Comparison of ENCODE assay signal across 10 mouse cellular contexts in the genomic region with DNA sequence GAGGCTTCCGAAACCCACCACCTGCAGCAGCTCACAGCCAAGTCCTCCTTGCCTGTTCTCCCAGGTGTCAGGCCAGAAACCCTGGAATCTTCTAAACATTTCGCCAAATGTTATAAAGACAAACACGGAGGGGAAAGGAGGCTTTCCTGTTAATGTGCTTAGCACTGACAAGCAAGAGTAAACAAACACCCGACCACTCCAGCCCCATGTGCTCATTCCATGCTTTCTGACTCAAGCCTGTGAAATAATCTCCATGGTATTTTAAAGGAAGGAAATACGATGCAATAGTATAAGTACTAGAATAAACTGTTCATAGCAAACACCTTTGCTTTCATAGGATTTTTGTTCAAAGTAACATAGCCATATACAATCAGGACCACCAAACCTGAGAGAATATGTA. TPM values are rescaled to one million over a fixed set of nuclear protein-coding genes. Genes with fewer than 3 reads are reported as not detected.
DNase-seq lines count a peak whose midpoint lies in the region; ATAC-seq and TF ChIP-seq lines count a peak whose summit lies in the region.
"Had no signal": no experiment of that assay in that cellular context is flagged by ENCODE, and none has a peak within 500 bp of the region (broad histone marks: within the 10 kb centered on the region; RNA-seq: fewer than 3 reads in every experiment).

No protein-coding gene starts in this region.

- no peaks in the 10 kb centered on the region for H3K27me3 ChIP-seq in lung, embryonic 14.5 days (ENCODE audit: insufficient read depth, low read length)
- no peaks in the 10 kb centered on the region for H3K27me3 ChIP-seq in forebrain, embryonic 10.5 days (ENCODE audit: poor library complexity, severe bottlenecking)
- H3K27me3 ChIP-seq in intestine, postnatal 0 days (replicated peaks; ENCODE audit: control insufficient read depth, insufficient read depth, low read length), result no peaks in the 10 kb centered on the region
- H3K27me3 ChIP-seq in neural tube, embryonic 15.5 days (replicated peaks), result no peaks in the 10 kb centered on the region
- H3K27me3 ChIP-seq: limb, embryonic 13.5 days had no signal

- 14% methylated on average over 5 of the region's 5 CpGs for WGBS in lung, embryonic 14.5 days
- WGBS in forebrain, embryonic 10.5 days, result 75% methylated on average over 5 of the region's 5 CpGs
- 37% methylated on average over 5 of the region's 5 CpGs for WGBS in intestine, postnatal 0 days
- 55% methylated on average over 5 of the region's 5 CpGs for WGBS in neural tube, embryonic 15.5 days

- peak overlapping the region; percentile 95 for H3K27ac ChIP-seq in lung, embryonic 14.5 days (ENCODE audit: low read depth)
- peak overlapping the region; percentile 86 for H3K27ac ChIP-seq in forebrain, embryonic 10.5 days
- 0 out of 2 replicates have a peak overlapping the region, but pooled peaks have one; percentile 5 for H3K27ac ChIP-seq in intestine, postnatal 0 days (ENCODE audit: low read depth, low read length)
- peak overlapping the region; percentile 88 for H3K27ac ChIP-seq in neural tube, embryonic 15.5 days (replicated peaks)

- H3K36me3 ChIP-seq in lung, embryonic 14.5 days (ENCODE audit: insufficient read depth), result 0 out of 2 replicates have a peak, but pooled peaks cover under 1% of the 10 kb centered on the region
- H3K36me3 ChIP-seq in forebrain, embryonic 10.5 days (replicated peaks), result 0 out of 2 replicates have a peak, but pooled peaks cover 2% of the 10 kb centered on the region
- no peaks in the 10 kb centered on the region for H3K36me3 ChIP-seq in intestine, postnatal 0 days (ENCODE audit: control insufficient read depth, insufficient read depth)
- no peaks in the 10 kb centered on the region for H3K36me3 ChIP-seq in neural tube, embryonic 15.5 days

- H3K4me1 ChIP-seq in lung, embryonic 14.5 days (ENCODE audit: insufficient read depth), result peaks cover 44% of the 10 kb centered on the region
- peaks cover 55% of the 10 kb centered on the region for H3K4me1 ChIP-seq in forebrain, embryonic 10.5 days
- H3K4me1 ChIP-seq in intestine, postnatal 0 days (replicated peaks; ENCODE audit: control insufficient read depth, insufficient read depth, low read length), result peaks cover 11% of the 10 kb centered on the region; the same call in 1 of the 2 replicates
- H3K4me1 ChIP-seq in neural tube, embryonic 15.5 days, result peaks cover 67% of the 10 kb centered on the region

- peak; percentile 75 for DNase-seq in lung, embryonic 14.5 days
- no peak for DNase-seq in lung, postnatal 4 days
- no peak for DNase-seq in forebrain, embryonic 10.5 days (ENCODE audit: extremely low spot score, low spot score)
- DNase-seq in cerebellum, postnatal 36 days, result no peak
- no peak for DNase-seq in layer of hippocampus, adult 9-10 months (ENCODE audit: low spot score)
- DNase-seq: cerebellum, adult 8-10 months had no signal

- no peak overlapping the region for H3K4me3 ChIP-seq in lung, embryonic 14.5 days (ENCODE audit: low read depth, low read length)
- H3K4me3 ChIP-seq in forebrain, embryonic 10.5 days, result no peak overlapping the region
- no peak overlapping the region for H3K4me3 ChIP-seq in intestine, postnatal 0 days (ENCODE audit: low read depth, low read length)
- H3K4me3 ChIP-seq in neural tube, embryonic 15.5 days (replicated peaks), result no peak overlapping the region
- H3K4me3 ChIP-seq: limb, embryonic 13.5 days had no signal

- ATAC-seq in lung, embryonic 14.5 days (ENCODE audit: insufficient read depth), result peak; percentile 25; the same call in 1 of the 2 replicates
- no peak for ATAC-seq in intestine, postnatal 0 days
- no peak for ATAC-seq in neural tube, embryonic 15.5 days (ENCODE audit: low FRiP score)
- ATAC-seq in frontal cortex, adult (ENCODE audit: low TSS enrichment), result no peak

- H3K9ac ChIP-seq in lung, embryonic 14.5 days, result no peak overlapping the region
- no peak overlapping the region for H3K9ac ChIP-seq in intestine, postnatal 0 days (ENCODE audit: low read depth, low read length)
- no peak overlapping the region for H3K9ac ChIP-seq in neural tube, embryonic 15.5 days (replicated peaks)

- H3K9me3 ChIP-seq in lung, embryonic 14.5 days (ENCODE audit: low read depth, low read length), result no peaks in the 10 kb centered on the region
- no peaks in the 10 kb centered on the region for H3K9me3 ChIP-seq in forebrain, embryonic 10.5 days
- no peaks in the 10 kb centered on the region for H3K9me3 ChIP-seq in intestine, postnatal 0 days (ENCODE audit: control insufficient read depth)
- H3K9me3 ChIP-seq in neural tube, embryonic 15.5 days (replicated peaks), result no peaks in the 10 kb centered on the region
- H3K9me3 ChIP-seq: limb, embryonic 13.5 days had no signal

- no peak for TF ChIP-seq CTCF in lung, embryonic 14.5 days (IDR thresholded peaks at IDR 0.05; ENCODE audit: low read depth)
- no peak for TF ChIP-seq CTCF in intestine, postnatal 0 days (IDR thresholded peaks at IDR 0.05; ENCODE audit: low read depth)

- H3K4me2 ChIP-seq in lung, embryonic 14.5 days, result no peak overlapping the region; the same call in 1 of the 2 replicates
- H3K4me2 ChIP-seq in intestine, postnatal 0 days (replicated peaks; ENCODE audit: low read depth), result no peak overlapping the region
- H3K4me2 ChIP-seq in neural tube, embryonic 15.5 days, result no peak overlapping the region
- H3K4me2 ChIP-seq: limb, embryonic 13.5 days had no signal

RNA-seq across cellular contexts. Expression of a gene that starts 38.0 kb away (rescaled TPM):
- polyA plus RNA-seq in lung, embryonic 14.5 days (2014; fragmentation: Nextera tagmentation; extraction: Ambion mirVana), result 63.0 and 77.1 TPM in 2 replicates
- polyA plus RNA-seq in forebrain, embryonic 10.5 days (2016; fragmentation: Nextera tagmentation; extraction: Ambion mirVana), result 6.1 and 7.6 TPM in 2 replicates
- polyA plus RNA-seq in intestine, postnatal 0 days (2015; fragmentation: Nextera tagmentation; extraction: Ambion mirVana), result 13.8 and 14.4 TPM in 2 replicates
- 17.7 and 43.8 TPM in 2 replicates for polyA plus RNA-seq in neural tube, embryonic 15.5 days (2015; fragmentation: Nextera tagmentation; extraction: Ambion mirVana)

Comparison
In these comparisons a context has a peak if more than half of its experiments do, and no peak if none do; other contexts are left out.
1. H3K27ac ChIP-seq: peak in every context shown above with its lines; median percentile 95 in lung, embryonic 14.5 days; 88 in neural tube, embryonic 15.5 days; 86 in forebrain, embryonic 10.5 days; 5 in intestine, postnatal 0 days.